In genomic region chr6:128839921-128840320, GRCm38 (mm10) we compare ENCODE assay signal across 8 mouse cellular contexts. TPM values are rescaled to one million over a fixed set of nuclear protein-coding genes. Genes with fewer than 3 reads are reported as not detected.
A peak's percentile ranks its signal among the peaks of the same experiment; 100 is the strongest.
DNase-seq lines count a peak whose midpoint lies in the region; ATAC-seq and TF ChIP-seq lines count a peak whose summit lies in the region.

No protein-coding gene starts in this region.

- H3K9ac ChIP-seq in forebrain, embryonic 13.5 days, result no peak overlapping the region
- no peak overlapping the region for H3K9ac ChIP-seq in liver, postnatal 0 days (replicated peaks)

- H3K4me3 ChIP-seq in forebrain, embryonic 13.5 days, result peak overlapping the region; percentile 79
- peak overlapping the region; percentile 61; the same call in 1 of the 2 replicates for H3K4me3 ChIP-seq in liver, postnatal 0 days (ENCODE audit: low read depth, low read length)

- no peak for ATAC-seq in CD4-positive, CD25-positive, alpha-beta regulatory T cell, adult 4 months
- no peak for ATAC-seq in forebrain, embryonic 13.5 days
- ATAC-seq in liver, postnatal 0 days, result peak; percentile 53

- peaks cover 31% of the 10 kb centered on the region for H3K4me1 ChIP-seq in forebrain, embryonic 13.5 days
- H3K4me1 ChIP-seq in liver, postnatal 0 days (ENCODE audit: insufficient read depth), result peaks cover 39% of the 10 kb centered on the region

- peak overlapping the region; percentile 65 for H3K4me2 ChIP-seq in forebrain, embryonic 13.5 days
- peak overlapping the region; percentile 93 for H3K4me2 ChIP-seq in liver, postnatal 0 days (ENCODE audit: low read depth, low read length)

- TF ChIP-seq EP300 in liver, postnatal 0 days (IDR thresholded peaks at IDR 0.05; ENCODE audit: low read depth), result no peak

- peak; percentile 63 for DNase-seq in CD4-positive, CD25-positive, alpha-beta regulatory T cell, adult 2 months (ENCODE audit: low read depth, low spot score)
- DNase-seq in 3134 (ENCODE audit: extremely low read depth, insufficient read length, low spot score), result peak; percentile 39
- peak; percentile 54 for DNase-seq in liver, postnatal 0 days
- DNase-seq in right cerebral cortex, postnatal 14 days, result no peak
- DNase-seq in spleen, adult 18-20 months, result no peak
- no peak for DNase-seq in kidney, postnatal 14 days

- 80% methylated on average over 7 of the region's 7 CpGs for WGBS in forebrain, embryonic 13.5 days
- 46% methylated on average over 7 of the region's 7 CpGs for WGBS in liver, postnatal 0 days (ENCODE audit: insufficient replicate concordance)

- no peaks in the 10 kb centered on the region for H3K36me3 ChIP-seq in forebrain, embryonic 13.5 days (ENCODE audit: poor library complexity, severe bottlenecking)
- no peaks in the 10 kb centered on the region for H3K36me3 ChIP-seq in liver, postnatal 0 days (replicated peaks; ENCODE audit: insufficient read depth, low read length)

- no peak overlapping the region for H3K27ac ChIP-seq in forebrain, embryonic 13.5 days
- peak overlapping the region; percentile 83 for H3K27ac ChIP-seq in liver, postnatal 0 days (ENCODE audit: low read depth)

- no peaks in the 10 kb centered on the region for H3K9me3 ChIP-seq in forebrain, embryonic 13.5 days (replicated peaks)
- no peaks in the 10 kb centered on the region for H3K9me3 ChIP-seq in liver, postnatal 0 days (ENCODE audit: low read length)

- TF ChIP-seq CTCF in liver, postnatal 0 days (IDR thresholded peaks at IDR 0.05; ENCODE audit: low read depth), result no peak

- H3K27me3 ChIP-seq in forebrain, embryonic 13.5 days, result no peaks in the 10 kb centered on the region
- H3K27me3 ChIP-seq in liver, postnatal 0 days (ENCODE audit: insufficient read depth, low read length), result no peaks in the 10 kb centered on the region

RNA-seq across cellular contexts. Expression of gene Klrb1b, which starts 13.8 kb away (rescaled TPM):
- not detected for polyA plus RNA-seq in CD4-positive, CD25-positive, alpha-beta regulatory T cell, adult 4 months (2017; shearing (Covaris generic))
- polyA plus RNA-seq in forebrain, embryonic 13.5 days (2015; fragmentation: Nextera tagmentation; extraction: Ambion mirVana), result not detected in 2 replicates
- polyA plus RNA-seq in liver, postnatal 0 days (2015; fragmentation: Nextera tagmentation; extraction: Ambion mirVana), result 0.32 and 0.39 TPM in 2 replicates

RNA-seq across cellular contexts. Expression of gene Gm44511, which starts 13.8 kb away (rescaled TPM):
- not detected for polyA plus RNA-seq in CD4-positive, CD25-positive, alpha-beta regulatory T cell, adult 4 months (2017; shearing (Covaris generic))
- not detected in 2 replicates for polyA plus RNA-seq in forebrain, embryonic 13.5 days (2015; fragmentation: Nextera tagmentation; extraction: Ambion mirVana)
- polyA plus RNA-seq in liver, postnatal 0 days (2015; fragmentation: Nextera tagmentation; extraction: Ambion mirVana), result not detected in 2 replicates

RNA-seq across cellular contexts. Expression of gene Clec2i, which starts 47.5 kb away (rescaled TPM):
- polyA plus RNA-seq in CD4-positive, CD25-positive, alpha-beta regulatory T cell, adult 4 months (2017; shearing (Covaris generic)), result 100 to 1,000 TPM in 1 of 2 experiments, 10 to 100 TPM in 1; 98.3 to 104 TPM
- not detected in 2 replicates for polyA plus RNA-seq in forebrain, embryonic 13.5 days (2015; fragmentation: Nextera tagmentation; extraction: Ambion mirVana)
- polyA plus RNA-seq in liver, postnatal 0 days (2015; fragmentation: Nextera tagmentation; extraction: Ambion mirVana), result 0.11 and 0.27 TPM in 2 replicates

RNA-seq across cellular contexts. Expression of gene Klrb1c, which starts 50.9 kb away (rescaled TPM):
- polyA plus RNA-seq in CD4-positive, CD25-positive, alpha-beta regulatory T cell, adult 4 months (2017; shearing (Covaris generic)), result 1 to 10 TPM; 2.5 to 3.5 TPM
- not detected in 2 replicates for polyA plus RNA-seq in forebrain, embryonic 13.5 days (2015; fragmentation: Nextera tagmentation; extraction: Ambion mirVana)
- 0.64 and 1.1 TPM in 2 replicates for polyA plus RNA-seq in liver, postnatal 0 days (2015; fragmentation: Nextera tagmentation; extraction: Ambion mirVana)

RNA-seq across cellular contexts. Expression of gene BC035044, which starts 51.0 kb away (rescaled TPM):
- polyA plus RNA-seq in CD4-positive, CD25-positive, alpha-beta regulatory T cell, adult 4 months (2017; shearing (Covaris generic)), result 1 to 10 TPM; 2.1 to 3.6 TPM
- 0.17 and 0.29 TPM in 2 replicates for polyA plus RNA-seq in forebrain, embryonic 13.5 days (2015; fragmentation: Nextera tagmentation; extraction: Ambion mirVana)
- 10.5 and 11.9 TPM in 2 replicates for polyA plus RNA-seq in liver, postnatal 0 days (2015; fragmentation: Nextera tagmentation; extraction: Ambion mirVana)

Comparison
In these comparisons a context has a peak if more than half of its experiments do, and no peak if none do; other contexts are left out.
1. DNase-seq: peak in CD4-positive, CD25-positive, alpha-beta regulatory T cell, adult 2 months (single experiment), 3134 (single experiment) and liver, postnatal 0 days (single experiment); none in right cerebral cortex, postnatal 14 days (single experiment), spleen, adult 18-20 months (0 of 2) and kidney, postnatal 14 days (single experiment).
2. RNA of gene Clec2i, which starts 47.5 kb away (polyA plus RNA-seq): 98.3 to 104 TPM in CD4-positive, CD25-positive, alpha-beta regulatory T cell, adult 4 months; 0.11 to 0.27 TPM in liver, postnatal 0 days and not detected in forebrain, embryonic 13.5 days; every median in the first group is over 10 times any median in the second.